Mouse (Mus musculus): Measurements from ENCODE around the gene Nectin2. TPM values are rescaled to one million over a fixed set of nuclear protein-coding genes. Genes with fewer than 3 reads are reported as not detected.

The Nectin2 gene
- polyA plus RNA-seq, 1 experiment from 2014 or later: 82.2 TPM

- Histone ChIP-seq H3K9ac (ENCODE audit: low read length) (no peak overlapping the region), H3K36me3 (ENCODE audit: control insufficient read depth, insufficient read depth, low read length) (peaks cover 9% of the 10 kb centered on the region), H3K4me3 (ENCODE audit: low read depth, low read length) (no peak overlapping the region), H3K9me3 (ENCODE audit: control insufficient read depth, low read length) (peaks cover 6% of the 10 kb centered on the region; the same call in 1 of the 2 replicates), H3K27me3 (ENCODE audit: control insufficient read depth, insufficient read depth, low read length) (no peaks in the 10 kb centered on the region), H3K4me1 (replicated peaks; ENCODE audit: control insufficient read depth, insufficient read depth) (no peaks in the 10 kb centered on the region; the same call in 1 of the 2 replicates), H3K27ac (replicated peaks) (no peak overlapping the region), H3K4me2 (replicated peaks; ENCODE audit: low read depth) (no peak overlapping the region)
- DNase-seq (ENCODE audit: low spot score) (no peak), ATAC-seq (ENCODE audit: low FRiP score, low TSS enrichment) (no peak)
- TF ChIP-seq EP300 (optimal IDR thresholded peaks at IDR 0.05): no peak
- TF ChIP-seq CTCF (IDR thresholded peaks at IDR 0.05; ENCODE audit: low read depth): no peak
- 83% methylated on average over 4 of the region's 4 CpGs for WGBS
Measured at GRCm38 (mm10) chr7:19717346-19717745, 32.9 kb downstream of the Nectin2 start.

DNA sequence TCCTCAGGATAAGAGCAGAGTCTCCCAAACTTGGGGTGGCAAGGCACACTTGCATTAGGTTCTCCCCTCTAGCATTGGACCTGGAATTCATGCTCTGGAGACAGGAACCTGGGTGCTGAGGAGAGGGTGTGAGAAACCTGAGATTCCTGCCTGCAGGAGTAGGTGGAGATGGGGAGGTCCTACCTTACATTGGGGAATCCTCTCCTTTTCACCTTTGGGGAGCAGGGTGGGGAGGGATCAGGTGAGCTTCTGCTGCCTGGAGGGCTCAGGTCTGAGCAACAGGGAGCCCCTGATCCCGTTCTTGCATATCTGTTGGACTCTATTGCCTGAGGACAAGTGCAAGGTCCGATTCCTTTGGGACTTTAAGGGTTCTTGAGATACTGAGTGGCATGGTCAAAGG lies 33.5 kb downstream of the Nectin2 start:
- no peaks in the 10 kb centered on the region; the same call in 1 of the 2 replicates for H3K4me1 ChIP-seq (replicated peaks; ENCODE audit: control insufficient read depth, insufficient read depth)
- ATAC-seq (ENCODE audit: low FRiP score, low TSS enrichment) (no peak), DNase-seq (ENCODE audit: low spot score) (no peak)
- WGBS: 81% methylated on average over 2 of the region's 2 CpGs
- no peak overlapping the region for H3K4me3 ChIP-seq (ENCODE audit: low read depth, low read length)
- H3K27ac ChIP-seq (replicated peaks): no peak overlapping the region; the same call in 1 of the 2 replicates
- H3K9ac ChIP-seq (ENCODE audit: low read length): no peak overlapping the region
- H3K27me3 ChIP-seq (ENCODE audit: control insufficient read depth, insufficient read depth, low read length): no peaks in the 10 kb centered on the region
- no peak for TF ChIP-seq CTCF (IDR thresholded peaks at IDR 0.05; ENCODE audit: low read depth)
- no peak for TF ChIP-seq EP300 (optimal IDR thresholded peaks at IDR 0.05)
- peaks cover 12% of the 10 kb centered on the region for H3K36me3 ChIP-seq (ENCODE audit: control insufficient read depth, insufficient read depth, low read length)
- no peak overlapping the region for H3K4me2 ChIP-seq (replicated peaks; ENCODE audit: low read depth)
- H3K9me3 ChIP-seq (ENCODE audit: control insufficient read depth, low read length): peaks cover 6% of the 10 kb centered on the region; the same call in 1 of the 2 replicates

GRCm38 (mm10) chr7:19716055-19716682 lies 34.1 kb downstream of the Nectin2 start:
- TF ChIP-seq CTCF (IDR thresholded peaks at IDR 0.05; ENCODE audit: low read depth) (no peak), EP300 (optimal IDR thresholded peaks at IDR 0.05) (peak; percentile 42)
- peak overlapping the region; percentile 47 for H3K4me2 ChIP-seq (replicated peaks; ENCODE audit: low read depth)

DNA sequence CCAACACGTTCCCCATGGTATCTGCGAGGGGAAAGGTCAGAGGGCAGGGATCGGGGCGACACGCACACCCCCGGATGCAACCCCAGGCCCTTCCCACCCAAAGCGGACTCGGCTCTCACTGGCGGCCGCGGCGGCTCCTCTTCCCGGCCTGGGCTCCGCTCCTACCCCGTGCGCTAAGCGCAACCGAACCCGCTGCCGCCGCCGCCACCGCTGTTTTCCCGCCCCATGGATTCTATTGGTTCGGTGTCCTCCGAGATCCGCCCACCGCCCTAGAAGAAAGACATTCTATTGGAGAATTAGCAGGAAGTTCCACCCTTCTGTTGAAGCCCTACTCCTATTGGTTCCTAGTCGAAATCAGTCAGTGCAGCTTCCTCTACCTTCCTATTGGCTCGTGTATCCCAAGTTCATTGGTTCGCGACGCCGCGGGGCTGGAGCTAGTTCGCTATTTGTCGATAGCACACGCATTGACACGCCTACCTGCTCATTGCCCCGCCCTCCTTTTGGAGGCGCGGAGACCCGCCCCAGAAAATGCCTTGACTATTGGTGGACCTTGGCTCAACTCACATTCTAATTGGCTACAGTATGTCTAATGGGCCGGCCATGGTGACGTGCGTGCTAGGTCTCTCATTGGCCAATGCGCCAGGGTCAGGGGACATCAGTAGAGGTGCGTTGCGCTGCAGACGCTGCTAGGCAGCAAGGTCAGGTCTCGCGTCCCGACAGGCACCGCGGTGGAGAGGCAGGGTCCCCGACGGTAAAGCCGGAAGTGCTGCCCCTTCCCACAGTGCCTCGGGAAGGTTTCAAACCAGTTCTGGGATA lies 34.8 kb downstream of the Nectin2 start, which contains the start of gene Tomm40:
Gene Tomm40 (minus strand): TSS at position 200 of the 816 bp plus-strand sequence.
- H3K4me1 ChIP-seq (replicated peaks; ENCODE audit: control insufficient read depth, insufficient read depth): no peaks in the 10 kb centered on the region; the same call in 1 of the 2 replicates
- TF ChIP-seq CTCF (IDR thresholded peaks at IDR 0.05; ENCODE audit: low read depth) (no peak), EP300 (optimal IDR thresholded peaks at IDR 0.05) (no peak)
- H3K4me3 ChIP-seq (ENCODE audit: low read depth, low read length): peak within 1 kb of the TSS; percentile 92
- ATAC-seq (ENCODE audit: low FRiP score, low TSS enrichment) (peak; percentile 99), DNase-seq (ENCODE audit: low spot score) (peak; percentile 99)
- H3K36me3 ChIP-seq (ENCODE audit: control insufficient read depth, insufficient read depth, low read length): peaks cover 19% of the 10 kb centered on the region
- H3K9me3 ChIP-seq (ENCODE audit: control insufficient read depth, low read length): no peaks in the 10 kb centered on the region
- H3K27ac ChIP-seq (replicated peaks): peak within 1 kb of the TSS; percentile 83
- peak within 1 kb of the TSS; percentile 94 for H3K9ac ChIP-seq (ENCODE audit: low read length)
- WGBS: under 1% methylated on average over 56 of the region's 59 CpGs
- H3K4me2 ChIP-seq (replicated peaks; ENCODE audit: low read depth): peak within 1 kb of the TSS; percentile 97
- H3K27me3 ChIP-seq (ENCODE audit: control insufficient read depth, insufficient read depth, low read length): no peaks in the 10 kb centered on the region

More at GRCm38 (mm10) chr7:19716055-19716682, 34.1 kb downstream of the Nectin2 start:
- H3K27me3 ChIP-seq (ENCODE audit: control insufficient read depth, insufficient read depth, low read length): no peaks in the 10 kb centered on the region
- no peaks in the 10 kb centered on the region; the same call in 1 of the 2 replicates for H3K4me1 ChIP-seq (replicated peaks; ENCODE audit: control insufficient read depth, insufficient read depth)
- peak overlapping the region; percentile 22 for H3K4me3 ChIP-seq (ENCODE audit: low read depth, low read length)
- H3K9me3 ChIP-seq (ENCODE audit: control insufficient read depth, low read length): peaks cover 2% of the 10 kb centered on the region; the same call in 1 of the 2 replicates
- 5% methylated on average over 18 of the region's 18 CpGs for WGBS
- no peak for DNase-seq (ENCODE audit: low spot score)
- ATAC-seq (ENCODE audit: low FRiP score, low TSS enrichment): no peak
- H3K9ac ChIP-seq (ENCODE audit: low read length): no peak overlapping the region
- peak overlapping the region; percentile 83 for H3K27ac ChIP-seq (replicated peaks)
- H3K36me3 ChIP-seq (ENCODE audit: control insufficient read depth, insufficient read depth, low read length): peaks cover 15% of the 10 kb centered on the region

DNA sequence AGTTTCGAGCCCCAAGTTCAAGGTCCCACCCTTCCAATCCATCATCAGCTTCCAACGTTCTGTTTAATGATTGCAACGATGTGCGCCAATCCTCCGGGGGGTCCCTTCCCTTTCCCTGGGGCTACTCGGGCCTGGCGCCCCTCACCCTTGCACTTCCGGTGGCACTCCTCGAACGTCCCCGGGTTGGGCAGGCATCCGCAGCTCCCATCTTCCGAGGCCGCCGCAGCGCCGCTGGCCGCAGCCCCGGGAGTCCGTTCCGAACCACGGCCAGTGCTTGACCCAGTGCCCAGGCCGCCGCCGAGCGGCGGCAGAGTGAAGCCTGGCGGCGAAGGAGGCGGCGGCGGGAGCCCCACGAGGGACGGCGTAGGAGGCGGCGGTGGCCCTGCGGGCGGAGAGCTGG lies 35.4 kb downstream of the Nectin2 start:
- H3K4me2 ChIP-seq (replicated peaks; ENCODE audit: low read depth): peak overlapping the region; percentile 97
- no peak for TF ChIP-seq CTCF (IDR thresholded peaks at IDR 0.05; ENCODE audit: low read depth)
- TF ChIP-seq EP300 (optimal IDR thresholded peaks at IDR 0.05): no peak
- H3K4me1 ChIP-seq (replicated peaks; ENCODE audit: control insufficient read depth, insufficient read depth): no peaks in the 10 kb centered on the region; the same call in 1 of the 2 replicates
- WGBS: 0% methylated on average over 39 of the region's 39 CpGs
- peak overlapping the region; percentile 92 for H3K4me3 ChIP-seq (ENCODE audit: low read depth, low read length)
- peaks cover 21% of the 10 kb centered on the region for H3K36me3 ChIP-seq (ENCODE audit: control insufficient read depth, insufficient read depth, low read length)
- ATAC-seq (ENCODE audit: low FRiP score, low TSS enrichment) (no peak; the same call in 1 of the 2 replicates), DNase-seq (ENCODE audit: low spot score) (peak; percentile 35)
- H3K27me3 ChIP-seq (ENCODE audit: control insufficient read depth, insufficient read depth, low read length): no peaks in the 10 kb centered on the region
- peak overlapping the region; percentile 94 for H3K9ac ChIP-seq (ENCODE audit: low read length)
- peak overlapping the region; percentile 80 for H3K27ac ChIP-seq (replicated peaks)
- H3K9me3 ChIP-seq (ENCODE audit: control insufficient read depth, low read length): no peaks in the 10 kb centered on the region
